Mouse (Mus musculus) lung, postnatal 0 days (tissue): ENCODE measurements around the gene Krt26. TPM values are rescaled to one million over a fixed set of nuclear protein-coding genes. Genes with fewer than 3 reads are reported as not detected.

Experiments
- ATAC-seq: fragments of 200-750 bp; cut with Nextera tagmentation; 2 replicates; pipeline ENCODE4 v1.8.0; 2017; ENCODE audit warnings: moderate library complexity
- DNase-seq: peaks from one replicate; pipeline ENCODE4 v3.0.0-alpha.2; 2016; ENCODE audit warnings: low spot score
- H3K27ac ChIP-seq: fragments of 300-500 bp; sonication (generic); 2 replicates; pipeline ENCODE4 v1.5.1; 2014; ENCODE audit warnings: antibody characterized with exemption, mild to moderate bottlenecking, low read length, mixed read lengths
- H3K27me3 ChIP-seq: fragments of 300-500 bp; sonication (generic); replicated peaks from 2 replicates; pipeline ENCODE4 v1.6.1; 2014; ENCODE audit warnings: low read length, mixed read lengths; ENCODE audit not compliant: insufficient read depth
- H3K36me3 ChIP-seq: fragments of 300-500 bp; sonication (generic); 2 replicates; pipeline ENCODE4 v1.6.1; 2014; ENCODE audit warnings: low read length, mixed read lengths; ENCODE audit not compliant: insufficient read depth
- H3K4me1 ChIP-seq: fragments of 300-500 bp; sonication (generic); 2 replicates; pipeline ENCODE4 v1.6.1; 2014; ENCODE audit warnings: antibody characterized with exemption, low read depth, low read length, mixed read lengths; ENCODE audit not compliant: insufficient read depth
- H3K4me2 ChIP-seq: fragments of 300-500 bp; sonication (generic); replicated peaks from 2 replicates; pipeline ENCODE4 v1.6.1; 2014; ENCODE audit warnings: low read depth, mild to moderate bottlenecking, low read length, moderate library complexity, mixed read lengths
- H3K4me3 ChIP-seq: fragments of 300-500 bp; sonication (generic); 2 replicates; pipeline ENCODE4 v1.5.1; 2014; ENCODE audit warnings: low read depth, low read length
- H3K9ac ChIP-seq: fragments of 300-500 bp; sonication (generic); replicated peaks from 2 replicates; pipeline ENCODE4 v1.6.1; 2014; ENCODE audit warnings: low read depth, mild to moderate bottlenecking
- H3K9me3 ChIP-seq: fragments of 300-500 bp; sonication (generic); 2 replicates; pipeline ENCODE4 v1.6.1; 2016; ENCODE audit warnings: low read length, mixed read lengths
- CTCF ChIP-seq: IDR thresholded peaks from 2 replicates; pipeline ENCODE4 v1.5.1; 2016; ENCODE audit warnings: antibody characterized with exemption, mild to moderate bottlenecking
- EP300 ChIP-seq: IDR thresholded peaks from 2 replicates; pipeline ENCODE4 v1.6.1; 2016; ENCODE audit warnings: antibody characterized with exemption, mild to moderate bottlenecking, control low read depth
- WGBS: fragments of 180-500 bp; shearing (Covaris S2); extraction: QIAGEN DNeasy Blood & Tissue Kit; methylation state at CpG from one replicate; pipeline ENCODE4 v1.1.7; 2014; 5-methylcytosine and 5-hydroxymethylcytosine counted together
- polyA plus RNA-seq: library from polyadenylated mRNA; unstranded; fragments of >200 nt; fragmentation: Nextera tagmentation; extraction: Ambion mirVana; gene quantifications from 2 replicates; pipeline ENCODE4 v1.2.1, GENCODE M21; 2015

The Krt26 gene
- polyA plus RNA-seq, 1 experiment from 2014 or later, result not detected

GRCm38 (mm10) chr11:99295039-99295438 is 42.7 kb downstream of the Krt26 start:
- 49% methylated on average over 5 of the region's 5 CpGs for WGBS

DNA sequence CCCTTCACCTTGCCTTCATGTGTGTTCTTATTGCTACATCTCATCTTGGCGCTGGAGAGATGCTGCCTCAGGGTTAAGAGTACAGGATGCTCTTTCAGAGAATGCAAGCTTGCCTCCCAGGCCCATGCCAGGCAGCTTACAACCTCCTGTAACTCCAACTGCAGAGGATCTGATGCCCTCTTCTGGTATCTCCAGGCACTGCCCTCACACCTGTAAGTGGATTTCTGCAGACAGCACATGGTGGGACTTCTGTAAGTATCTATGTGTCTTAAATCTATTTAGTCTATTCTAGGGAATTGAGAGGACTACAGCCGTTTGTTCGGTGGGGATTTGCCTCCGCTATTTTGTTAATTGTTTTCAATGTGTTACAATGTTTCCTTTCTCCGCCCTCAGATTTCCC is 44.9 kb downstream of the Krt26 start:
- TF ChIP-seq CTCF (peak; percentile 72), EP300 (no peak)
- H3K4me2 ChIP-seq, result no peak overlapping the region
- no peaks in the 10 kb centered on the region for H3K9me3 ChIP-seq
- peak; percentile 45 for DNase-seq
- no peaks in the 10 kb centered on the region for H3K4me1 ChIP-seq
- H3K9ac ChIP-seq, result no peak overlapping the region
- no peak for ATAC-seq
- H3K27ac ChIP-seq, result no peak overlapping the region
- no peaks in the 10 kb centered on the region for H3K27me3 ChIP-seq
- H3K4me3 ChIP-seq, result no peak overlapping the region
- H3K36me3 ChIP-seq, result no peaks in the 10 kb centered on the region
- 49% methylated on average over 5 of the region's 5 CpGs for WGBS

More at GRCm38 (mm10) chr11:99295039-99295438, 42.7 kb downstream of the Krt26 start:
- Histone ChIP-seq H3K9me3 (no peaks in the 10 kb centered on the region), H3K27ac (no peak overlapping the region), H3K27me3 (no peaks in the 10 kb centered on the region), H3K4me2 (no peak overlapping the region), H3K9ac (no peak overlapping the region), H3K36me3 (no peaks in the 10 kb centered on the region), H3K4me3 (no peak overlapping the region), H3K4me1 (no peaks in the 10 kb centered on the region)
- DNase-seq, result no peak
- TF ChIP-seq CTCF (peak; percentile 53), EP300 (no peak)
- no peak for ATAC-seq

DNA sequence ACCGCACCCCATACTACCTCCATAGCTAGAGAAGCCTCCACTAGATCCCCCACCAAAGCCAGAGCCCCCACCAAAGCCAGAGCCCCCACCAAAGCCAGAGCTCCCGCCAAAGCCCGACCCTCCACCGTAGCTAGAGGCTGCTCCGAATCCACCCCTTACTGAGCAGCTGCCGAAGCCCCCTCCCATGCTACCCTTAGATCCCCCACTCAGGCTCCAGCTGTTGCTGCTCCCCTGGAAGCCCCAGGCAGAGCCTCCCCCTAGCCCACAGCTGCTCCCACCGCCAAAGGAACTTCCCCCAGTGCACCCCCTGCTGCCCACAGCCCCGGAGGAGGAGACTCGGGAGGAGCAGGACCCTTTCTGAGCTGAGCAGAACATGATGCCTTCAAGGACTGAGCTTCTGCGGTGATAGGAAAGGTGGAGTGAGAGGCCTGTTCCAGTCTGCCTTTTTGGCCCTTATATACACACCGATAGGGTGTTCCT is 52.9 kb downstream of the Krt26 start, which contains the start of gene Krt24:
TSS of gene Krt24 (minus strand) at position 430 of the 480 bp plus-strand sequence.
- Histone ChIP-seq H3K4me1 (no peaks in the 10 kb centered on the region), H3K9me3 (no peaks in the 10 kb centered on the region), H3K4me2 (no peak within 1 kb of the TSS), H3K9ac (no peak within 1 kb of the TSS), H3K27ac (no peak within 1 kb of the TSS), H3K27me3 (no peaks in the 10 kb centered on the region), H3K4me3 (no peak within 1 kb of the TSS), H3K36me3 (no peaks in the 10 kb centered on the region)
- no peak for TF ChIP-seq CTCF
- WGBS, result 50% methylated on average over 11 of the region's 11 CpGs
- no peak for ATAC-seq
- no peak for DNase-seq

DNA sequence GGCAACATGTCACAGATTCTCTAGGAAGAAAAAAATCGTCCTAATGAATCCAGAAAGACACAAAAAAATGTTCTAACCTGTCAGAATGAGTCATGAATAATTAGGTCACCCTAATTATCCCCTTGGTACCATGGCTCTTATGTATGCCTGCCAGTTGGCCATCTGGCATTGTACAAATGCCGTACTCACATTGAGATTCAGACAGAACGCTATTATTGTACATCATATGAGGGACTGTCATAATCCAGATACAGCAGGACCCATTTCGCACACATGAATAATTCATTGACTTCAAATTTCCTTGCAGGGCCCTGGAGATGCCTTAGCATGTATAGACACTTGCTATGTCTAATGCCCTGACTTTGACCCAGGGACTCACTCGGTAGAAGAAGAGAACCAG is 53.8 kb downstream of the Krt26 start:
- no peak for TF ChIP-seq EP300
- TF ChIP-seq CTCF, result no peak
- DNase-seq (no peak), ATAC-seq (no peak)
- no peaks in the 10 kb centered on the region for H3K9me3 ChIP-seq
- H3K9ac ChIP-seq, result no peak overlapping the region
- H3K36me3 ChIP-seq, result no peaks in the 10 kb centered on the region
- H3K4me1 ChIP-seq, result no peaks in the 10 kb centered on the region
- no peak overlapping the region for H3K4me2 ChIP-seq
- no peak overlapping the region for H3K4me3 ChIP-seq
- 78% methylated on average over 5 of the region's 5 CpGs for WGBS
- H3K27me3 ChIP-seq, result no peaks in the 10 kb centered on the region
- H3K27ac ChIP-seq, result no peak overlapping the region

GRCm38 (mm10) chr11:99283334-99283733 is 54.4 kb downstream of the Krt26 start:
- WGBS, result 35% methylated on average over 4 of the region's 4 CpGs
- Histone ChIP-seq H3K9ac (no peak overlapping the region), H3K27me3 (no peaks in the 10 kb centered on the region), H3K4me3 (no peak overlapping the region), H3K36me3 (no peaks in the 10 kb centered on the region), H3K9me3 (no peaks in the 10 kb centered on the region), H3K27ac (no peak overlapping the region), H3K4me1 (no peaks in the 10 kb centered on the region), H3K4me2 (no peak overlapping the region)
- DNase-seq, result no peak
- ATAC-seq, result no peak
- TF ChIP-seq EP300, result no peak
- TF ChIP-seq CTCF, result no peak

- TF ChIP-seq EP300, result no peak
- WGBS, result 69% methylated on average over 9 of the region's 9 CpGs
- no peak for DNase-seq
- no peak overlapping the region for H3K4me3 ChIP-seq
- H3K9ac ChIP-seq, result no peak overlapping the region
- no peaks in the 10 kb centered on the region for H3K4me1 ChIP-seq
- H3K4me2 ChIP-seq, result no peak overlapping the region
- no peak overlapping the region for H3K27ac ChIP-seq
- no peaks in the 10 kb centered on the region for H3K9me3 ChIP-seq
- no peaks in the 10 kb centered on the region for H3K36me3 ChIP-seq
- no peak for ATAC-seq
- no peaks in the 10 kb centered on the region for H3K27me3 ChIP-seq
Observed at GRCm38 (mm10) chr11:99281116-99281515, 56.6 kb downstream of the Krt26 start.

- H3K36me3 ChIP-seq, result no peaks in the 10 kb centered on the region
- TF ChIP-seq EP300, result no peak
- TF ChIP-seq CTCF, result no peak
- no peaks in the 10 kb centered on the region for H3K9me3 ChIP-seq
- ATAC-seq (no peak), DNase-seq (no peak)
- no peak overlapping the region for H3K4me2 ChIP-seq
- H3K27ac ChIP-seq, result no peak overlapping the region
- no peaks in the 10 kb centered on the region for H3K4me1 ChIP-seq
- no peak overlapping the region for H3K9ac ChIP-seq
- 58% methylated on average over 5 of the region's 5 CpGs for WGBS
- H3K27me3 ChIP-seq, result no peaks in the 10 kb centered on the region
- no peak overlapping the region for H3K4me3 ChIP-seq
Observed at GRCm38 (mm10) chr11:99279986-99280385, 57.8 kb downstream of the Krt26 start.

Other genes starting within 250 kb of the Krt26 start
- 0.13 and 0.24 TPM in 2 replicates for gene Tns4, start 248.7 kb downstream of the Krt26 start, polyA plus RNA-seq
- gene Ccr7, start 182.9 kb downstream of the Krt26 start, polyA plus RNA-seq, result 0.50 and 0.69 TPM in 2 replicates
- 133 and 136 TPM in 2 replicates for gene Smarce1, start 106.9 kb downstream of the Krt26 start, polyA plus RNA-seq
- 0.40 and 0.44 TPM in 2 replicates for gene Krt222, start 93.9 kb downstream of the Krt26 start, polyA plus RNA-seq
- gene Krt24, start 52.7 kb downstream of the Krt26 start, polyA plus RNA-seq, result not detected in 2 replicates
- 0.11 and 0.15 TPM in 2 replicates for gene Krt25, start 15.0 kb downstream of the Krt26 start, polyA plus RNA-seq
- not detected in 2 replicates for gene Krt27, start 13.1 kb upstream of the Krt26 start, polyA plus RNA-seq
- 0.17 and 0.19 TPM in 2 replicates for gene Krt28, start 36.9 kb upstream of the Krt26 start, polyA plus RNA-seq
- gene Krt10, start 51.4 kb upstream of the Krt26 start, polyA plus RNA-seq, result 18.4 and 19.6 TPM in 2 replicates
- not detected in 2 replicates for gene Krt12, start 84.3 kb upstream of the Krt26 start, polyA plus RNA-seq
- 0.27 and 0.31 TPM in 2 replicates for gene Krt20, start 100.2 kb upstream of the Krt26 start, polyA plus RNA-seq
- gene Krt23, start 155.2 kb upstream of the Krt26 start, polyA plus RNA-seq, result 8.2 and 9.7 TPM in 2 replicates
- gene Krt39, start 183.4 kb upstream of the Krt26 start, polyA plus RNA-seq, result not detected in 2 replicates
- not detected in 2 replicates for gene Krt40, start 205.2 kb upstream of the Krt26 start, polyA plus RNA-seq
- not detected in 2 replicates for gene Krtap3-3, start 212.9 kb upstream of the Krt26 start, polyA plus RNA-seq
- gene Krtap3-2, start 218.9 kb upstream of the Krt26 start, polyA plus RNA-seq, result not detected in 2 replicates
- not detected in 2 replicates for gene Gm11939, start 221.5 kb upstream of the Krt26 start, polyA plus RNA-seq
- not detected in 2 replicates for gene Krtap3-1, start 228.7 kb upstream of the Krt26 start, polyA plus RNA-seq
- 0.26 TPM in 1 of 2 replicates, not detected in the other for gene Krtap1-5, start 243.1 kb upstream of the Krt26 start, polyA plus RNA-seq
- gene Krtap1-4, start 245.7 kb upstream of the Krt26 start, polyA plus RNA-seq, result not detected in 2 replicates